Mouse (Mus musculus) heart, adult 2 months (tissue): ENCODE measurements around the gene Dlx5.

ENCODE experiments used
- EP300 ChIP-seq: fragments of 200-500 bp; IDR thresholded peaks from 2 replicates; pipeline ENCODE4 v1.6.1; 2011; ENCODE audit warnings: low read depth, low read length, control low read depth; ENCODE audit not compliant: insufficient read depth
- POLR2A ChIP-seq: fragments of 200-500 bp; IDR thresholded peaks from 2 replicates; pipeline ENCODE4 v1.6.1; 2011; ENCODE audit warnings: mild to moderate bottlenecking, low read depth, low read length, control low read depth; ENCODE audit not compliant: insufficient read depth

- TF ChIP-seq EP300 (no peak), POLR2A (no peak)
Measured at GRCm38 (mm10) chr6:6875136-6875535, 6.7 kb downstream of the Dlx5 start.
